Mouse (Mus musculus): Measurements from ENCODE around the gene Sdhaf4. TPM values are rescaled to one million over a fixed set of nuclear protein-coding genes. Genes with fewer than 3 reads are reported as not detected.

The Sdhaf4 gene
- 69.2 and 73.7 TPM in 2 replicates for polyA plus RNA-seq (2015; fragmentation: Nextera tagmentation; extraction: Ambion mirVana)

DNA sequence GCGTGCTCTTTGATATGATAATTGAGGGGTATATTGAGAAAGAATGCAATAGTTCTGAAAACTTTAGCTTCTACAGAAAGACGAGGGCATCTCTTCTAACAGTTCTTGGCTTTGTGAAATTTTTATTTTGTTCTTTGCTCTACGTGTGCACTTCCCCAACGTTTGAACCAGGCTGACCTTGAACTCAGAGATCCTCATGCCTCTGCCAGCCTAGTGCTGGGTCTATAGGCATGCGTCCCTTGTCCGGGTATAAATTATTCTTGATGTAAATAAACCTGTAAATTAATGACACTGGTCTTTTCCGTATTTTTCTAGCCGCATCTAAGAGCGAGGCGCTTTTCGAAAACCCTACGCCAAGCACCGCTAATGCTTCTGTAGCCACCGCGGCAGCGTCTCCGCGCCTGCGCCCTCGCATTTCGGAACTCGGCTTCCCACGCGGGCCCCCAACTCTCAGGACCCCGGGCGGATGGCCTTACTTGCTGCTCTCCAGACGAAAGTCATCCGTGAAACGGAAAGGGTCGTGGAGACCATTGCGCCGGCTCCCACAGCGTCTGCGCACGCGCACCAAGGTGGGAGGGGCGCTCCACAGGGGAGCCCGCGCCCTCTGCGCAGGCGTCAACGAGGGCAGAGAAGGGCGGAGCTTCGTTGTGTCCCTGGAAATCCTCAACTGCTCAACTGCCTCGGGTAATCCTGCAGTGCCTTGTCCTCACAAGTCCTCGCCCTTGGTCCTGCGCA is at the start of gene Sdhaf4:
Gene Sdhaf4 (minus strand): TSS at position 587 of the 735 bp plus-strand sequence.
- H3K27me3 ChIP-seq: no peaks in the 10 kb centered on the region
- peak within 1 kb of the TSS; percentile 90 for H3K27ac ChIP-seq
- H3K36me3 ChIP-seq: peaks cover 17% of the 10 kb centered on the region; the same call in 1 of the 2 replicates
- peak; percentile 94 for ATAC-seq (ENCODE audit: insufficient number of reproducible peaks, low FRiP score, low TSS enrichment, low read depth)
- H3K4me3 ChIP-seq: peak within 1 kb of the TSS; percentile 68
- H3K9ac ChIP-seq: peak within 1 kb of the TSS; percentile 77
- peak within 1 kb of the TSS; percentile 50 for H3K4me2 ChIP-seq
- H3K9me3 ChIP-seq: no peaks in the 10 kb centered on the region
- peaks cover 4% of the 10 kb centered on the region; the same call in 1 of the 2 replicates for H3K4me1 ChIP-seq
- under 1% methylated on average over 47 of the region's 47 CpGs for WGBS

DNA sequence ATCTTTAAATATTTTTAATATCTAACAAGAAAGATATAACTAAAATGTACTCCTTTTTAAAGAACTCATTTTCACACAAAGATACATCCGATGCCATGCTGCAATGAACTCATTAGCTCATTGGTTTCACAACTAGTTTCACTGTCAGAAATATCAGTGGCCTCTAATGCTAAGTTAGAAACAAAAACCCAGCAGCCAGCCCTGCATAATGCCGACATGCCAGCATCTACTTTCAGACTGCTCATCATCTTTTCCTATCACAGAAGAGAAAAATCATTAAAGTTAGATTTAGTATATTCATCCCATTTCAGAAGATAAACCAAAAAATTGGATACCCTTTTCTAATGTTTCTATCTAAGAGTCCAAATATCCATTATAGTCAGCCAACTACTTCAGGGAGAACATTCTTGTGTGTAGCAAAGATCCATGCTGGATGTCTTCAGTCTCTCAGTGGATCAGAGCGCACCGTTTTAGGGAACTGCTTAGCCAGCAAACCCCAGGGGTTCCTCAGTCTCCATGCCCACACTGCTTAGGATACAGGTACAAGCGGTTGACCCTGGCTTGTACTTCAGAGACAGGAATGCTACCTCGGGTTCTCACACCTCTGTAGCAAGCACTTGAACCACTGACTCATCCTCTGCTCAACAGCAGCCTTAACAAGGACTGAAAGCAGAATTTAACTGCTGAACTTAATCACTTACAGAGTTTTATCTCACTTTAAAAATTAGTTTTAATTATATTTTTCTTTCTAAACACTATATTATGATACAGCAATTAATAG is 41.5 kb upstream of the Sdhaf4 start:
- Histone ChIP-seq H3K36me3 (peaks cover 17% of the 10 kb centered on the region; the same call in 1 of the 2 replicates), H3K27me3 (no peaks in the 10 kb centered on the region), H3K4me2 (no peak overlapping the region), H3K27ac (no peak overlapping the region), H3K4me1 (no peaks in the 10 kb centered on the region), H3K9ac (no peak overlapping the region), H3K4me3 (no peak overlapping the region), H3K9me3 (no peaks in the 10 kb centered on the region)
- 72% methylated on average over 6 of the region's 6 CpGs for WGBS
- no peak for ATAC-seq (ENCODE audit: insufficient number of reproducible peaks, low FRiP score, low TSS enrichment, low read depth)

DNA sequence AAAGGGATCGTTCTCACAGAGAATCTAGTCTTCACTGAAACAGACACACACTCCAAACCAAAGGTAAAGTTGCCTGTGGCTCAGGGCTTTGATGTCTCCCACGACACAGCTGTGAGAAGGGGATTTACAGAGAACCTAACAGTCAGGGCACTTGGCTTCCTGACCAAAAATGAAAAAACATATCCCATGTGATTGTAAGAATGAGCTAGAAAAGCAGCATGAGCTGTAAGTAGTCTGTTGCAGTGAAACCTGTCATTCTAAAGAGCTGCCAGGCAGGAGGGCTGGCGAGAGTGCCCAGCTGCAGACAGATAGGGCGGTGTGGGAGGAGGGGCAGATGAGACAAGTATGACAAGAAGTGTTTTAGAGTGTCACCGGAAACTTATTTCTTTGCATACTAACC is 40.2 kb upstream of the Sdhaf4 start:
- Histone ChIP-seq H3K9ac (no peak overlapping the region), H3K9me3 (no peaks in the 10 kb centered on the region), H3K4me1 (no peaks in the 10 kb centered on the region), H3K4me2 (no peak overlapping the region), H3K27me3 (no peaks in the 10 kb centered on the region), H3K27ac (no peak overlapping the region), H3K4me3 (no peak overlapping the region), H3K36me3 (peaks cover 9% of the 10 kb centered on the region; the same call in 1 of the 2 replicates)
- WGBS: 71% methylated on average over 5 of the region's 5 CpGs
- no peak for ATAC-seq (ENCODE audit: insufficient number of reproducible peaks, low FRiP score, low TSS enrichment, low read depth)

DNA sequence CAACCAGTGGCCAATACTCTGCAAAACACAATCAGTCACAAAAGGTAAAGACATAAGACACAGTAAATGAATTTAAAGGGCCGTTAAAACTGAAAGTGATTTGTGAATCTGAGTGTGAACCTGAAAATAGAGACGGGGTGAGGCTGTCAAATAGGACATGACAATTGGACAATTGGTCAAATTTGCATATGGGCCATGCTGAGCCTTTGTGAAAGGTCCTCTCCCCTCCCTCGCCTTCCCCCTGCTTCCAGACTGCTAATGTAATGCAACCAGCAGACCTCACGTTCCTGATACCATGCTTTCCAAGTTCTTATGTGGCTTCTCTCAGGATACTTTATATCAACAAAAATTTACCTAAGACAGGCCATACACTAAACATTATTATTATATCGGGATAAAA is 37.6 kb upstream of the Sdhaf4 start:
- H3K9me3 ChIP-seq: no peaks in the 10 kb centered on the region
- H3K9ac ChIP-seq: no peak overlapping the region
- no peak overlapping the region for H3K4me3 ChIP-seq
- H3K27me3 ChIP-seq: no peaks in the 10 kb centered on the region
- H3K36me3 ChIP-seq: peaks cover 13% of the 10 kb centered on the region; the same call in 1 of the 2 replicates
- H3K4me2 ChIP-seq: no peak overlapping the region
- H3K27ac ChIP-seq: no peak overlapping the region
- H3K4me1 ChIP-seq: no peaks in the 10 kb centered on the region
- no peak for ATAC-seq (ENCODE audit: insufficient number of reproducible peaks, low FRiP score, low TSS enrichment, low read depth)
- WGBS: 82% methylated on average over 5 of the region's 5 CpGs

DNA sequence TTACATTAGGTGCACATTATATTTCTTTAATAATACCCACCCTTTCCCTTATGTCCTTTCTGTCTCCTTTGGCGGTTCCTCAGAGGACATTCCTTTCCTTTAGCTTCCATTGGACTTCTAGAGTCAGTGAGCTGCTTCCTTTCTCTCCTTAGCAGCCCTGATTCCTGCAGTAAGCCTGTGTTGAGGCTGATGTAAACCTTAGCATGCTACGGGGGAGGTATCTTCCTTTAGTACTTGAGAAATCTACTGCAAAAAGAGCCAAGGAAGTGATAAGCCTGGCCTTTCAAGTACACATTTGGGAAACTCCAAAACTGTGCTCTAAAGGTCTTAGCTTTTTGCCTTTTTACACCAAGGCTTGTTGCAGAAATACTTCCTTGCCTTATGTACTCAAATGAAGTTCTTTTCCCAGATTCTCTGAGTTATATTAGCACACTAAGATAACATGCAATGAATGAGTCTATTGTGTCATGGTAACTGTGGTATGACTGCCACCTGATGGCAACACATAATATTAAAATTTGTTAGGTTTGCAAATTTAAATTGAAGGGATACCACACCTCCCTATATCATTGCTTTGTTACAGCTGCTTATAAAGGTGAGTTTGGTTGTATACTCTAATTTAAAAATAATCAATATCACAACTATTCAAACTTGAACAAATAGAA is 28.4 kb upstream of the Sdhaf4 start:
- H3K27ac ChIP-seq: no peak overlapping the region
- no peak overlapping the region for H3K9ac ChIP-seq
- H3K27me3 ChIP-seq: no peaks in the 10 kb centered on the region
- WGBS: 87% methylated on average over 2 of the region's 2 CpGs
- peaks cover 12% of the 10 kb centered on the region; the same call in 1 of the 2 replicates for H3K36me3 ChIP-seq
- H3K4me1 ChIP-seq: no peaks in the 10 kb centered on the region
- no peak overlapping the region for H3K4me3 ChIP-seq
- ATAC-seq (ENCODE audit: insufficient number of reproducible peaks, low FRiP score, low TSS enrichment, low read depth): no peak
- no peak overlapping the region for H3K4me2 ChIP-seq
- no peaks in the 10 kb centered on the region for H3K9me3 ChIP-seq

DNA sequence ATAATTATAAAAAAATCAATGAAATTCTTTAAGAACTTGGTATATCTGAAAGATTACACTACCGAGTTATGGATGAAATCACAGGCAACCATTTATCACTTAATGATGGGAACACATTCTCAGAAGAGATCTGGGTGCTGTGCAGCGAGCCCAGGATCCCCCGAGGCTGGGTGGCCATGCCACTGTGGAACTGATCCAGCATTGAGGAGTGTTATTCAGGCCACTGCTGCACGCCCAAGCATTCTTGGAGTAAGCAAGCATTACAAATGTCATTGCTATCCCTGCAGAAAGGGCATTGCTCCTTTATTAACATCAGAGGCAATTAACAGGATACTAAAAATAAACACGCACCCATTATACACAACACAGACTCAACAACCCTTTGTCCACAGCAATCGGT is 5.4 kb upstream of the Sdhaf4 start:
- no peak overlapping the region for H3K4me3 ChIP-seq
- no peaks in the 10 kb centered on the region for H3K9me3 ChIP-seq
- H3K4me2 ChIP-seq: no peak overlapping the region
- no peak overlapping the region for H3K9ac ChIP-seq
- no peak overlapping the region for H3K27ac ChIP-seq
- H3K27me3 ChIP-seq: no peaks in the 10 kb centered on the region
- no peaks in the 10 kb centered on the region for H3K4me1 ChIP-seq
- 83% methylated on average over 6 of the region's 6 CpGs for WGBS
- H3K36me3 ChIP-seq: peaks cover 4% of the 10 kb centered on the region; the same call in 1 of the 2 replicates
- no peak for ATAC-seq (ENCODE audit: insufficient number of reproducible peaks, low FRiP score, low TSS enrichment, low read depth)

DNA sequence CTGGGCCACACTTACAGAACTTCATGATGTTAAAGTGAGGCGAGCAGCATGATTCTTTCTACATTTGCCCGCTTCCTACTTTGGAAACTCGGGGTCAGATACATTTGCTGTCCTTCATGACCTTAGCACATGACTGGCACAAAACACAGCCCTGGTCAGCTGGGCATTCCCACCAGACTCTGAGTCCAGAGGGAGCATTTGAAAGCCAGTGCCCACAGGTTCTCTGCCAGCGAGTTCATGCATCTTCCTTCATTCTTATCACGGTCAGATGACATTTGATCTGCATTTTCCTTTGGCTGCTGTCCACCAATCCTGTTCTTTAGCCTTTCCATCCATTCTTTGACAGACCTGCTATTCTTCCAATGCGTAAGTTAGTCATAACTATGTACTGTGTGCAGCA is 4.6 kb upstream of the Sdhaf4 start:
- H3K4me2 ChIP-seq: no peak overlapping the region
- no peak for ATAC-seq (ENCODE audit: insufficient number of reproducible peaks, low FRiP score, low TSS enrichment, low read depth)
- H3K9ac ChIP-seq: no peak overlapping the region
- no peaks in the 10 kb centered on the region for H3K4me1 ChIP-seq
- no peaks in the 10 kb centered on the region for H3K9me3 ChIP-seq
- H3K4me3 ChIP-seq: no peak overlapping the region
- 88% methylated on average over 6 of the region's 6 CpGs for WGBS
- H3K27ac ChIP-seq: no peak overlapping the region
- H3K27me3 ChIP-seq: no peaks in the 10 kb centered on the region
- peaks cover 4% of the 10 kb centered on the region; the same call in 1 of the 2 replicates for H3K36me3 ChIP-seq

DNA sequence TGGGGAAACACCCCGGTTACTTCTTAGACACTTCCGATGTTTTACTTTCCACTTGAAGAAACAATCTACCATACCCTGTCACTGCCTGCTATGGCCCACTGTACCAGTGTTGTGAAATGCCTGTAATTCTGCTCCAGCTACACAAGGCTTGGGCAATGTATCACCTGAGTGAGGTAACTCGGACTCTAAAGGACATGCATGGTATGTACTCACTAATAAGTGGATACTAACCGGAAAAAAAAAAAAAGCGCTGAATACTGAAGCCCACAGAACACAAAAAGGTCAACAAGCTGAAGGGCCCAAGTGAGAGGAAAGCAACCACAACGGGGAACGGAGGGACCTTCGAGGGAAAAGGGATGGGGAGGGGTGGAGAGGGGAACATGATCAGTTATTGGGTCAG is 2.2 kb upstream of the Sdhaf4 start:
- Histone ChIP-seq H3K4me1 (peaks cover 4% of the 10 kb centered on the region; the same call in 1 of the 2 replicates), H3K27me3 (no peaks in the 10 kb centered on the region), H3K4me3 (no peak overlapping the region), H3K9ac (no peak overlapping the region), H3K27ac (no peak overlapping the region), H3K9me3 (no peaks in the 10 kb centered on the region), H3K4me2 (no peak overlapping the region), H3K36me3 (peaks cover 4% of the 10 kb centered on the region; the same call in 1 of the 2 replicates)
- WGBS: 84% methylated on average over 8 of the region's 8 CpGs
- ATAC-seq (ENCODE audit: insufficient number of reproducible peaks, low FRiP score, low TSS enrichment, low read depth): no peak

DNA sequence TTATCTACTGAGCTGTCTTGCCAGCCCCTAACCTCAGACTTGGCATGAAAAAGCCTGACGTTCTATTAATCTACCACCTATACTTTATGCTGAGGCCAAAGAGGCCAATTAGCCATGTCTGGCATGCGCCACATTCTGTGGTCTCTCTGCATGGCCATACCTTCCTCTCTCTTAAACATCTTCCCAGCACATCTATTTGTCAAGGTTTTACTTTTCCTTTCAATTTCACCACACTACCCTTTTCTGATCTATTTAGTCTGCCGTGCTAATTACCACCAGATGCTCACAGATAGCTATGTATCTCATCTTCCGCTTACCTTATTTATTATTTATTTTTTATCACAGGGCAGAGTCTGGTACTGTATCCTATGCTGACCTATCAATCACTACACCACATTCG is 6.1 kb downstream of the Sdhaf4 start:
- Histone ChIP-seq H3K27ac (no peak overlapping the region), H3K27me3 (no peaks in the 10 kb centered on the region), H3K9me3 (no peaks in the 10 kb centered on the region), H3K36me3 (peaks cover 41% of the 10 kb centered on the region), H3K4me3 (no peak overlapping the region), H3K4me1 (peaks cover under 1% of the 10 kb centered on the region; the same call in 1 of the 2 replicates), H3K4me2 (no peak overlapping the region), H3K9ac (no peak overlapping the region)
- ATAC-seq (ENCODE audit: insufficient number of reproducible peaks, low FRiP score, low TSS enrichment, low read depth): no peak
- WGBS: 90% methylated on average over 5 of the region's 5 CpGs

DNA sequence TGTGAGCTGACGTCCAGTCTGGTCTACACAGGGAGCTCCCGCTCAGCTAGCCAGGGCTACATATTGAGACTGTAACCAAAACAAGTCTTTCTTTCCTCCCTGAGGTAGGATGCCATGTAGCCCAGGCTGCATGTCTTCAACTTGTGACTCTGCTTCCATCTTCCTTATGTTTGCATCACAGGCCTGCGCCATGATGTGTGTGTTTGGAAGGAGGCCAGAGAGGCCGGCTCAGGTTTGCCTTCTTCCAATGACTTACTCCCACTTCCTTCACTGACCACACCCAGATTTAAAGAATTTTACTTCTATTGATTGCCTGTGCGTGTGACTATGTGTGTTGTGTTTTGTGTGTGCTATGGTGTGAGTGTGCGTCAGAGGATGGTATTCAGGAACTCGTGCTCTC is 6.6 kb downstream of the Sdhaf4 start:
- H3K4me2 ChIP-seq: no peak overlapping the region
- H3K9ac ChIP-seq: no peak overlapping the region
- no peak overlapping the region for H3K27ac ChIP-seq
- ATAC-seq (ENCODE audit: insufficient number of reproducible peaks, low FRiP score, low TSS enrichment, low read depth): no peak
- WGBS: 96% methylated on average over 7 of the region's 7 CpGs
- H3K4me1 ChIP-seq: no peaks in the 10 kb centered on the region
- H3K27me3 ChIP-seq: no peaks in the 10 kb centered on the region
- H3K4me3 ChIP-seq: no peak overlapping the region
- H3K36me3 ChIP-seq: peaks cover 41% of the 10 kb centered on the region
- H3K9me3 ChIP-seq: no peaks in the 10 kb centered on the region

DNA sequence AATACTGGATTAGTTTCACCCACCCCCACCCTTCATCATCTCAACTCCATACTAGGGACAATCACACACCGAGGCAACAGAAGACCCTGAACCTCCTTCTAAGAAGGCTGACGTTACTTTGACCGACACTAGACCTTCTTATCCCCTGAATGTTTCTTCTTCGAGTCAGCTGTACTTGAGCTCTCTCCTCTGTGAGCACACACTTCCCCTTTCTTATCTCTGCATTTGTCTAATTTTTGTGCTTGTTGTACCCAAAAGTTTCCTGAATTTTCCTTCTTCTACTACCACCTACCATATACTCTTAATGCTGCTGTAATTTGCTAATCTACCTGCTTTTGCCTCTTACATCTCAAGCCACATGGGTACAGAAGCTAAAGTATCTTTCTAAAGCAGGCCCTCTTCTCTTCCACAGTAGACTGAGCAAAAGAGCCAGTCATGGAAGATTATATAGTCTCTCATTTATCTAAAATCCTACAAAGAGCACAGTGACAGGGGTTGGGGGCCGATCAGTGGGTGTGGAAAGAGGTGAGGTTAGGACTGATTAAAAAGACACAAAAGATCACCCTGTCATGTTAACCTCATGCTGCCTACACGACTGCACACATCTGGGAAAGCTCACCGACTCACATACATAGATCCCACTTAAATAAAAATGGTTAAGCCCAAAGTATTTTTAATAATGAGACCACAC is 7.2 kb downstream of the Sdhaf4 start:
- no peak for ATAC-seq (ENCODE audit: insufficient number of reproducible peaks, low FRiP score, low TSS enrichment, low read depth)
- H3K27ac ChIP-seq: no peak overlapping the region
- peaks cover 41% of the 10 kb centered on the region for H3K36me3 ChIP-seq
- H3K27me3 ChIP-seq: no peaks in the 10 kb centered on the region
- no peaks in the 10 kb centered on the region for H3K9me3 ChIP-seq
- no peak overlapping the region for H3K9ac ChIP-seq
- H3K4me1 ChIP-seq: no peaks in the 10 kb centered on the region
- 94% methylated on average over 7 of the region's 7 CpGs for WGBS
- no peak overlapping the region for H3K4me2 ChIP-seq
- H3K4me3 ChIP-seq: no peak overlapping the region

All from limb, embryonic 15.5 days (tissue).